Mouse (Mus musculus) midbrain, embryonic 16.5 days (tissue): ENCODE data around the gene Lrmda. TPM values are rescaled to one million over a fixed set of nuclear protein-coding genes. Genes with fewer than 3 reads are reported as not detected.

Experiments used
- ATAC-seq: fragments of 200-750 bp; cut with Nextera tagmentation; 2 replicates; pipeline ENCODE4 v1.8.0; 2017; ENCODE audit warnings: moderate TSS enrichment
- H3K27ac ChIP-seq: fragments of 300-500 bp; sonication (generic); 2 replicates; pipeline ENCODE4 v1.5.1; 2014; ENCODE audit warnings: mild to moderate bottlenecking, low read length, mixed read lengths
- H3K27me3 ChIP-seq: fragments of 300-500 bp; sonication (generic); 2 replicates; pipeline ENCODE4 v1.6.1; 2014; ENCODE audit warnings: low read depth, low read length, mixed read lengths; ENCODE audit not compliant: control insufficient read depth, insufficient read depth
- H3K36me3 ChIP-seq: fragments of 300-500 bp; sonication (generic); 2 replicates; pipeline ENCODE4 v1.6.1; 2014; ENCODE audit warnings: mild to moderate bottlenecking, low read length, moderate library complexity, mixed read lengths; ENCODE audit not compliant: control insufficient read depth, insufficient read depth
- H3K4me1 ChIP-seq: fragments of 300-500 bp; sonication (generic); 2 replicates; pipeline ENCODE4 v1.6.1; 2014; ENCODE audit warnings: mild to moderate bottlenecking, low read length, mixed read lengths; ENCODE audit not compliant: control insufficient read depth, insufficient read depth
- H3K4me2 ChIP-seq: fragments of 300-500 bp; sonication (generic); 2 replicates; pipeline ENCODE4 v1.6.1; 2014; ENCODE audit warnings: mild to moderate bottlenecking, low read length, mixed read lengths
- H3K4me3 ChIP-seq: fragments of 300-500 bp; sonication (generic); 2 replicates; pipeline ENCODE4 v1.5.1; 2014; ENCODE audit warnings: low read depth, mild to moderate bottlenecking, low read length, moderate library complexity, mixed read lengths
- H3K9ac ChIP-seq: fragments of 300-500 bp; sonication (generic); 2 replicates; pipeline ENCODE4 v1.6.1; 2014; ENCODE audit warnings: low read depth, low read length, mixed read lengths
- H3K9me3 ChIP-seq: fragments of 300-500 bp; sonication (generic); replicated peaks from 2 replicates; pipeline ENCODE4 v1.6.1; 2014; ENCODE audit warnings: mild to moderate bottlenecking, low read length, mixed read lengths; ENCODE audit not compliant: control insufficient read depth, poor library complexity, severe bottlenecking
- WGBS: fragments of 180-500 bp; shearing (Covaris S2); extraction: QIAGEN DNeasy Blood & Tissue Kit; methylation state at CpG from one replicate; pipeline ENCODE4 v1.1.7; 2014; 5-methylcytosine and 5-hydroxymethylcytosine counted together
- polyA plus RNA-seq: library from polyadenylated mRNA; unstranded; fragments of >200 nt; fragmentation: Nextera tagmentation; extraction: Ambion mirVana; gene quantifications from 2 replicates; pipeline ENCODE4 v1.2.1, GENCODE M21; 2015

Gene Lrmda
- polyA plus RNA-seq, 1 experiment from 2014 or later, result not detected

DNA sequence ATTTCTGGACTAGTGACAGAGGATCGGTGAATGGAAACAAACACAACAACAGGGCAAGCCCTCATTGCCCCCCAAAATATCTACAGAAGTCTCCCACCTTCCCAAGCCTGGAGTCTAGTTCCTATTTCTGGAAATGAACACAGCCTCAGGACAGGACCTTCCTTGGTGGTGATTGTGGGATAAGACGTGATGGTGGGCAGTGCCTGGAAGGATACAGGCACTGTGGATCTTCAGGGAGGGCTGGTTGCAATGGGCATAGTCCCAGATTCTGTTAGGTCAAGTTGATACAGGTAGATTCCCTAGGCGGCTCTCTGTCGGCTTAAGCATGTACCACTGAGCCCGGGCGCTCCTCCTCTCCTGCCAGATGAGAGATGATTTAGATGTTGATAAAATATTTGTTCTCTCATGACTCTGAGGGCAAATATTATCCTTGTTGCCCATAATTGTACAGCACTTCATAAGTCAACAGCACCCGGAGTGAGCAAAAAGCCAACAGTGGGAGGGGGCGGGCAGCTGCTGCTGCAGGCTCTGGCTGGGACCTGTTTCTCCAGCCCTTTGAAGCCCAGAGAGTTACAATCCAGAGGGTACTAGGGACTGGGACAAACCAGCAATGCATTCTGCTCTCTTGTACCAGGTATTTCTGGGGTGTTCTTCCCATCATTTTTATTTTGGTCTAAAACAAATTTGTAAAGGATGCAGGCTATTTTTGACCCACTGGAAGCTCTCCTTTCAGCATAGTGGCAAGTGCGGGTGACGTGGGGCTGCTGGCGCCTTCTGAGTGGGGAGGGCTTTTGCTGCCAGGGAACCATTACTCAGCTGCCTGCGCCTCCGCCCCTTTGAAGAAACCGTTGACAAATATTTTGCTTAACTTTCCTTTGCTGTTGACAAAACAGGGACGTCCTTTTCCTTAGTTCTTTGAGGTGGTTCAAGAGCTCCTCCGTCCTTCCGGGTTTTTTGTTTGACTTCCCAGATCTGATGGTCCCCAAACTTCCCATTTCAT, 630.8 kb downstream of the Lrmda start:
- no peaks in the 10 kb centered on the region for H3K9me3 ChIP-seq
- no peaks in the 10 kb centered on the region for H3K36me3 ChIP-seq
- no peak overlapping the region for H3K4me3 ChIP-seq
- no peak for ATAC-seq
- no peak overlapping the region for H3K4me2 ChIP-seq
- no peak overlapping the region for H3K27ac ChIP-seq
- 77% methylated on average over 17 of the region's 17 CpGs for WGBS
- no peak overlapping the region for H3K9ac ChIP-seq
- no peaks in the 10 kb centered on the region for H3K27me3 ChIP-seq
- H3K4me1 ChIP-seq, result no peaks in the 10 kb centered on the region

DNA sequence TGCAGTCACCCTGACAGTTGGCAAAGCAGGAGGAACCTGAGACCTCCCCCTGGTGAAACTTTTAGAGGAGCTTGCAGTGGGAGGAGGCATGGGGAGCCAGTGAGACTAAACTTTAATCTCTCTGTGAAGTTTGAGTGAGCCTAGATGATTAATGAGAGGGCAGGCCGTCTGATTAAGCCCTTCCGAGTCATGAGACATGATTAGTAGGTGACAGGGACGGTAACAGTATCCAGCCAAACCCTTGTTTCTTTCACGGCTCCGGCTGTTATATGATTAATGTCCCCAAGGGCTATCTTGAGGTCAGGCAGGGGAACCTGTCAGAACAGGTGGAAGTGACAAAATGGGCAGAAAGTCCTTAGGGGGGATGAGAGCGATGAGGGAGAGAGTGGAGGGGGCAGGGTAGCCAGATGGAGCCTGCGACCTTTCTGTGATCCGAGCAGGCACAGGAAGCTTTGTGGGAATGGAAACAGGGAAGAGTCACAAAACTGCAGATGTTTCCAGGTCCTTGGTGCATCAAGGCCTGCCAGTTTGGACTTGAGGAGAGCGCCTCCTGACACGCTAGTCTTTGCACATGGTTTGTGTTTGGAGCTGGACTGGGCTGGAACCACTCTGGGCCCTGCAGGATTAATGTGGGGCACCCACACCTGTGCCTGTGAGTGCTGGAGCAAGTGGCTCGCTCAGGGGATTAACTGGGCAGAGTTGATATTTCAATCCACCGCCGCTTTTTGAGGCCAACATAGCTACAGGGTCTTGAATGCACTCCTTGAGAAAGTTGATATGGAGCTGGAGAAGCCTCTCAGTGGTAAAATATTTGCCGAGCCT, 631.8 kb downstream of the Lrmda start:
- no peak overlapping the region for H3K4me2 ChIP-seq
- H3K27me3 ChIP-seq, result no peaks in the 10 kb centered on the region
- WGBS, result 65% methylated on average over 14 of the region's 14 CpGs
- H3K4me3 ChIP-seq, result no peak overlapping the region
- H3K27ac ChIP-seq, result no peak overlapping the region
- H3K36me3 ChIP-seq, result no peaks in the 10 kb centered on the region
- no peaks in the 10 kb centered on the region for H3K9me3 ChIP-seq
- ATAC-seq, result no peak
- H3K9ac ChIP-seq, result no peak overlapping the region
- no peaks in the 10 kb centered on the region for H3K4me1 ChIP-seq

DNA sequence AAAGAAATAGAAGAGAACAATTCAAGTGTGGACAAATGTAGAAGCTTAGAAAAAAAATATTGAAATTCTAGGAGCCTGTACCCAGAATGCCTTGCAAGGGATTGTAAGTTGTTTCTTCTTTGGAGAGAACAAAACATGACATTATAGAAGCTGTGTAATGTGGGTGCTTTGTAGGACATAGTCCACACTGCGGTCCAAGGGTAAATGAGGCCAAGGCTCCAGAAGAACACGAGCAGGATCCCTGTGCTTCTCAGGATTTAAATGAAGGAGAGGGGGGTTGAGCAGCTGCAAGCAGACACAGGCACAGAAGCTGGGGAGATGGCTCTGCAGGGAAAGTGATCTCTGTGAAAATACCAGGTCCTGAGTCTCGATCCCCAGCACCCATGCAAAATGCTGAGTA, 643.0 kb downstream of the Lrmda start:
- Histone ChIP-seq H3K27ac (no peak overlapping the region), H3K4me1 (no peaks in the 10 kb centered on the region), H3K27me3 (no peaks in the 10 kb centered on the region; the same call in 1 of the 2 replicates), H3K36me3 (no peaks in the 10 kb centered on the region), H3K4me2 (no peak overlapping the region), H3K9me3 (no peaks in the 10 kb centered on the region), H3K9ac (no peak overlapping the region), H3K4me3 (no peak overlapping the region)
- WGBS, result 74% methylated on average over 3 of the region's 3 CpGs
- no peak for ATAC-seq

- ATAC-seq, result no peak
- no peak overlapping the region for H3K27ac ChIP-seq
- H3K4me2 ChIP-seq, result no peak overlapping the region
- no peak overlapping the region for H3K9ac ChIP-seq
- no peaks in the 10 kb centered on the region for H3K36me3 ChIP-seq
- no peaks in the 10 kb centered on the region for H3K4me1 ChIP-seq
- no peaks in the 10 kb centered on the region for H3K9me3 ChIP-seq
- peaks cover 1% of the 10 kb centered on the region; the same call in 1 of the 2 replicates for H3K27me3 ChIP-seq
- no peak overlapping the region for H3K4me3 ChIP-seq
- WGBS, result 79% methylated on average over 3 of the region's 3 CpGs
Observed at GRCm38 (mm10) chr14:22666437-22666836, 646.9 kb downstream of the Lrmda start.

DNA sequence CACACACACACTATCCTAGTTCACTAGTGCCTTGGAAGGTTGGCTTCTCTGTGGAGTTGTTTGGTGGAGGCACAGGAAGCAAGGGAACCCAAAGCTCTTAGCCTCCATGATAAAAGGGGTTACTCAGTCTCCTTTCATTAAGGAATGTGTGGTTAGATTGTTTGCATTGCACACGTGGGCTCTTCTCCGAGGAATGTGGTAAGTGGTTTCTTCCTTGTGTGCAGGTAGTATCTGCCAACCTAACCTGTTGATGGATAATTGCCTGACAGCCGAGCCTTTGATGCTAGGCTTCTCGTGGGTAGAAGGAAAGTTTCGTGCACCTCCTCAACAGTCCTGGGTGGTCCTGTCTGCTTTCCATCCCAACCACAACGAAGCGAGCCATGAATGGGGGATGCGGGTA, 648.8 kb downstream of the Lrmda start:
- 81% methylated on average over 8 of the region's 8 CpGs for WGBS
- Histone ChIP-seq H3K27ac (no peak overlapping the region), H3K36me3 (no peaks in the 10 kb centered on the region), H3K9me3 (no peaks in the 10 kb centered on the region), H3K4me2 (no peak overlapping the region), H3K4me3 (no peak overlapping the region), H3K9ac (no peak overlapping the region), H3K4me1 (no peaks in the 10 kb centered on the region), H3K27me3 (peaks cover 2% of the 10 kb centered on the region; the same call in 1 of the 2 replicates)
- no peak for ATAC-seq

GRCm38 (mm10) chr14:22668711-22669110, 649.2 kb downstream of the Lrmda start:
- Histone ChIP-seq H3K9me3 (no peaks in the 10 kb centered on the region), H3K36me3 (no peaks in the 10 kb centered on the region), H3K27ac (no peak overlapping the region), H3K27me3 (peaks cover 2% of the 10 kb centered on the region; the same call in 1 of the 2 replicates), H3K9ac (no peak overlapping the region), H3K4me1 (no peaks in the 10 kb centered on the region), H3K4me2 (no peak overlapping the region), H3K4me3 (no peak overlapping the region)
- ATAC-seq, result no peak
- 79% methylated on average over 6 of the region's 6 CpGs for WGBS

GRCm38 (mm10) chr14:22673581-22673980, 654.1 kb downstream of the Lrmda start:
- no peak for ATAC-seq
- no peaks in the 10 kb centered on the region for H3K4me1 ChIP-seq
- no peak overlapping the region for H3K27ac ChIP-seq
- H3K9me3 ChIP-seq, result no peaks in the 10 kb centered on the region
- no peak overlapping the region for H3K9ac ChIP-seq
- H3K36me3 ChIP-seq, result no peaks in the 10 kb centered on the region
- 41% methylated on average over 5 of the region's 5 CpGs for WGBS
- peaks cover 2% of the 10 kb centered on the region; the same call in 1 of the 2 replicates for H3K27me3 ChIP-seq
- no peak overlapping the region for H3K4me2 ChIP-seq
- H3K4me3 ChIP-seq, result no peak overlapping the region

GRCm38 (mm10) chr14:22679008-22679704, 659.6 kb downstream of the Lrmda start:
- 50% methylated on average over 5 of the region's 5 CpGs for WGBS
- no peak overlapping the region for H3K4me2 ChIP-seq
- ATAC-seq, result 0 out of 2 replicates have a peak, but pooled peaks have one; percentile 45
- H3K36me3 ChIP-seq, result no peaks in the 10 kb centered on the region
- no peak overlapping the region for H3K27ac ChIP-seq
- H3K4me3 ChIP-seq, result no peak overlapping the region
- H3K9ac ChIP-seq, result no peak overlapping the region
- H3K4me1 ChIP-seq, result 0 out of 2 replicates have a peak, but pooled peaks cover 3% of the 10 kb centered on the region
- H3K27me3 ChIP-seq, result no peaks in the 10 kb centered on the region
- H3K9me3 ChIP-seq, result no peaks in the 10 kb centered on the region
